Mouse (Mus musculus) spleen, adult 2 months (tissue): Measurements from ENCODE around the gene Gm20388. TPM values are rescaled to one million over a fixed set of nuclear protein-coding genes. Genes with fewer than 3 reads are reported as not detected.

Source experiments
- DNase-seq, 2 experiments: peaks; one replicate each; pipeline versions ENCODE4 v3.0.0 to v3.0.0-alpha.2; 2012 to 2021; ENCODE audit warnings: low spot score in 2 of 2, low read depth in 1 of 2
- H3K27ac ChIP-seq: fragments of 200-500 bp; 2 replicates; pipeline ENCODE4 v1.5.1; 2012; ENCODE audit warnings: low read length, inconsistent platforms; ENCODE audit not compliant: insufficient read depth
- H3K27me3 ChIP-seq: fragments of 200-500 bp; 2 replicates; pipeline ENCODE4 v1.6.1; 2012; ENCODE audit warnings: mild to moderate bottlenecking, moderate library complexity, low read length, inconsistent platforms; ENCODE audit not compliant: control insufficient read depth, insufficient read depth
- H3K36me3 ChIP-seq: fragments of 200-500 bp; 2 replicates; pipeline ENCODE4 v1.6.1; 2012; ENCODE audit warnings: mild to moderate bottlenecking, low read length, inconsistent platforms; ENCODE audit not compliant: control insufficient read depth, insufficient read depth
- H3K4me1 ChIP-seq: fragments of 200-500 bp; 2 replicates; pipeline ENCODE4 v1.6.1; 2011; ENCODE audit warnings: inconsistent platforms; ENCODE audit not compliant: control insufficient read depth, insufficient read depth, insufficient read length
- H3K4me3 ChIP-seq: fragments of 200-500 bp; 2 replicates; pipeline ENCODE4 v1.5.1; 2011; ENCODE audit warnings: mild to moderate bottlenecking, inconsistent platforms; ENCODE audit not compliant: insufficient read depth, insufficient read length; ENCODE audit errors: extremely low read depth
- CTCF ChIP-seq: fragments of 200-500 bp; IDR thresholded peaks from 2 replicates; pipeline ENCODE4 v1.5.1; 2011; ENCODE audit warnings: mild to moderate bottlenecking, inconsistent platforms; ENCODE audit not compliant: insufficient read depth, insufficient read length, insufficient replicate concordance; ENCODE audit errors: extremely low read depth
- POLR2A ChIP-seq: fragments of 200-500 bp; IDR thresholded peaks from 2 replicates; pipeline ENCODE4 v1.6.1; 2011; ENCODE audit warnings: low read depth, low read length, inconsistent platforms
- WGBS: fragments of 180-500 bp; shearing (Covaris S2); methylation state at CpG from one replicate; pipeline ENCODE4 v1.1.7; 2018; 5-methylcytosine and 5-hydroxymethylcytosine counted together
- polyA plus RNA-seq: library from polyadenylated mRNA; depleted of rRNA; stranded (reverse); fragments of >200 nt; gene quantifications from 2 replicates; pipeline ENCODE4 v1.2.3, GENCODE M21; 2012

Gene Gm20388
- polyA plus RNA-seq, 1 experiment: 26.1 TPM

DNA sequence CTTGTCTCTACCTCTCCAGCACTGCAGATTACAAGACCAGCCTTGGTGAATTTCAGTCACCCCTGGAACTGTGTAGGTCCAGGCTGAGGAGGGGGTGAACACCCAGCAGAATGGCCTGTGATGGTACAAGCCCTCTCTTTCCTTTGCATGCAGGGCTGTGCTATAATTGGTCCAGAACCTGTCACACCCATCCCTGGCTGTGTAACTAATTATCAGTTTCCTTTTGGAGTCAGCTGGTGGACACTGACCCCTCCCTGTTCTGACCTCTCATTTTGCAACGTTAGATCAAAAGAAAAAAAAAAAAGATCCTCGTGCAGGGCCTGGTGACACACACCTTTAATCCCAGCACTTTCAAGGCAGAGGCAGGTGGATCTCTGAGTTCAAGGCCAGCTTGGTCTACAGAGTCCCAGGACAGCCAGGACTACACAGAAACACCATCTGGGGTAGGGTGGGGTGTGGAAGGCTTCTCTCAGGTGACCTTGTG is 2032.5 kb downstream of the Gm20388 start:
- WGBS: 43% methylated on average over 2 of the region's 2 CpGs
- no peak overlapping the region for H3K4me3 ChIP-seq
- no peak overlapping the region for H3K27ac ChIP-seq
- no peak for TF ChIP-seq POLR2A
- no peak for TF ChIP-seq CTCF
- DNase-seq: no peak
- H3K4me1 ChIP-seq: peaks cover 4% of the 10 kb centered on the region; the same call in 1 of the 2 replicates
- H3K27me3 ChIP-seq: no peaks in the 10 kb centered on the region
- no peaks in the 10 kb centered on the region for H3K36me3 ChIP-seq

DNA sequence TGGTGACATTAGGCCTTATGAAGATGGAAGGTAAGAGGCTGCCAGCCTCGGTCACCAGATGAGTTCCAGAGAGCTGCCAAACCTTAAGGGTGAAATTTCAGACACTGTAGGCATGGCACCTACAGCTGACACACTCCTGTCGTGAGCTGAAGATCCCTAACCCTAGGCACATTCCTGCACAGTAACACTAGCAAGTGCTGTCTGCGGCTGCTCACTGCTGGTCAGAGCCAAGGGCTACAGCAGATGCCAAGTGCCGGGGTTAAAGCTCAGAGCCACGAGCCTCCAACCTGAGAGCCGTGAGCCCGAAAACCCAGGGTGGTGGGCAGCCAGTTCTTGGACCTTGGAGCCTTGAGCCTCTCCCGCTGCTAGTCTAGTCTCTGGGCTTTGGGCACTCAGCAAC is 2033.1 kb downstream of the Gm20388 start:
- no peak overlapping the region for H3K4me3 ChIP-seq
- whole genome bisulfite sequencing: 87% methylated on average over 8 of the region's 8 CpGs

DNA sequence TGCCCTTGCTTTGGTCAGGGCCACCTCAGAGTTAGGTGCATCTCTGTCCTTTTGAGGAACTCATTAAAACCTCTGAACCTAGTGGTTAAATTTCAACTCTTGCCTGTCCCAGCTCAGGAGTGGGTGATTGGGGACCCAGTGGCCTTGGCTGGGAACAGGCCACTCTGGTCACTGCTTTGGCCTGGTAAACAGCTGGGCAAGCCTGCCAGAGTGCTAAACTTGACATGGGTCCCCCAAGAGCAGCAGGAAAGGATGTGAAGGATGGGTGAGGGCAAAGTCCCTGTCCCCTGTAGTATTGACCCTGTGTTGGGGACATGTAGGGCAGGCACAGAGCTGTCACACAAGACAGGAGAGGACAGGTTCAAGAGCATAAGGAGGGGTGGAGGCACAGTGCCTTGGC is 2034.2 kb downstream of the Gm20388 start, which contains the start of gene Car5a:
TSS of gene Car5a (minus strand) at position 74 of the 400 bp plus-strand sequence.
- Histone ChIP-seq H3K4me3 (no peak within 1 kb of the TSS), H3K36me3 (no peaks in the 10 kb centered on the region), H3K27ac (no peak within 1 kb of the TSS), H3K27me3 (no peaks in the 10 kb centered on the region), H3K4me1 (peaks cover 10% of the 10 kb centered on the region; the same call in 1 of the 2 replicates)
- DNase-seq: no peak
- no peak for TF ChIP-seq POLR2A
- TF ChIP-seq CTCF: no peak

More for the DNA sequence above, 2033.1 kb downstream of the Gm20388 start:
- Histone ChIP-seq H3K4me1 (peaks cover 10% of the 10 kb centered on the region; the same call in 1 of the 2 replicates), H3K36me3 (no peaks in the 10 kb centered on the region), H3K27ac (no peak overlapping the region), H3K27me3 (no peaks in the 10 kb centered on the region)
- DNase-seq: no peak
- no peak for TF ChIP-seq CTCF
- no peak for TF ChIP-seq POLR2A

DNA sequence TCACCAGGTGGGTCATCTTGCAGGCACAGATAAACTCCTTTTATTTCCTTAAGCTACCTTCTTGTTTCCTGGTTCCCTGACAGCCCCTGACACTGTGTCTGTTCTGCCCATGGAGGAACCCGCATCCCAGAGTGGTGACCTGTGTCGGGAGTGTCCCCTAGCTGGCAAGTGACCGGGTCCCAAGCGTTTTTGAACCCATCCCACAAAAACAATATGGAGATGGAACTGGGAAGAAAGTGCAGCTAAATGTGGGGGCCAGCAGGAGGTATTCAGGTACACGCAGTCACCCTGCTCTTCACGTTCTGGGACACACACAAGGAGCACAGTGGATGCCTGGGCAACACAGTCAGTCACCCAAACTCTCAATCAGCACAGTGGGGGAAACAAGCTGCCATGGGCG is 2035.7 kb downstream of the Gm20388 start:
- Histone ChIP-seq H3K36me3 (no peaks in the 10 kb centered on the region), H3K27ac (no peak overlapping the region), H3K4me3 (no peak overlapping the region), H3K4me1 (peaks cover 12% of the 10 kb centered on the region; the same call in 1 of the 2 replicates), H3K27me3 (no peaks in the 10 kb centered on the region)
- WGBS: 90% methylated on average over 7 of the region's 7 CpGs
- no peak for TF ChIP-seq CTCF
- no peak for TF ChIP-seq POLR2A
- DNase-seq: no peak

DNA sequence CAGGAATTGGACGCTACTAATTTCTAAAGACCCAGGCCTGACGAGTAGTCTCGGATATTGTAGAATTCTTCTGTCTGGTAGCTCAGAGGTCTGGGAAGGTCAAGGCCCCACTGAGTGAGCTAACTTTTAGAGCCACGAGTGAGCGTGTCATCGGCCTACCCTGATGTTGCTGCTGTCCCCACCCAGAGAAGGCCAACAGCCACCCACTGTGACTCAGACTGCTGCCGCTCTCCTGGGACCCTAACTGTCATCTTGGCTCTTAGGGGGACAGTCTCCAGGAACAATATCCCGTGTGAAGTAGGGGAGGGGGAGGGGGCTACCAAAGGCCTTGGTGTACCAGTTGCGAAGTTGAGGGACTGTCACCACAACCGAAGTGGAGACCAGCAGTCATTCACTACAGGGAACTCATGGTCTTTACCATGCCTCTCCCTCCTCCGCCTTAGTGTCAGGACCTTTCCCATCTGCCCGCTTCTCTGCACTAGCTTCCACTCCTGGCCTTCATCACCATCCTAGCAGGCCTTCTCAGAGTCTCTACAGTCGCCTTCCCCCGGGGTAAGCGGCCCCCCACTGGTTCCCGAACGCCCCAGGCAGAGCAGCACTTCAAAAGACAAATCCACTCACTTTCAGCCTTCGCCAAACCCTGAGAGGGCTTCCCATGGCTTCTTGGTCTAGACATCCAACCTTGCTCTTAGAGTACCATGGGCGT is 2036.6 kb downstream of the Gm20388 start:
- Histone ChIP-seq H3K27ac (peak overlapping the region; percentile 41; the same call in 1 of the 2 replicates), H3K27me3 (no peaks in the 10 kb centered on the region), H3K36me3 (no peaks in the 10 kb centered on the region), H3K4me1 (peaks cover 13% of the 10 kb centered on the region; the same call in 1 of the 2 replicates), H3K4me3 (peak overlapping the region; percentile 63; the same call in 1 of the 2 replicates)
- 44% methylated on average over 19 of the region's 19 CpGs for WGBS
- TF ChIP-seq POLR2A (no peak), CTCF (no peak)
- no peak for DNase-seq

DNA sequence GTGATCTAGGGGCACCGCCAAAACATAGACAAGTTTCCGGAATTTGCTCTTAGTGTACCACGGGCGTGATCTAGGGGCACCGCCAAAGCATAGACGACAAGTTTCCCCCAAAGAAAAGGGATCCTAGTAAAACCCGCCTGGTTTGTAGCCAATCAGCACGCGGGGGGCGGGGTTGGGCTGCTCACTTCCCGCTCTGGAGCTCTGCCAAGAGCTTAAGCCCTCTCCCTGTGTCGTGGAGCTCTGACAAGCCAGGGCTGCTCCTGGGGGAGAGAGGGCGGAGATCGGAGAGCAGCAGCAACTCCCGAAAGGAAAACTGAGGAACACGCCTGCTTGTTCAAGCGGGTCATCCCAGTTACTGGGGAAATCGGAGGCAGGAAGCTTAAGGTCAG is 2037.1 kb downstream of the Gm20388 start:
- H3K4me1 ChIP-seq: peaks cover 18% of the 10 kb centered on the region; the same call in 1 of the 2 replicates
- no peaks in the 10 kb centered on the region for H3K36me3 ChIP-seq
- peak overlapping the region; percentile 63 for H3K4me3 ChIP-seq
- no peak for TF ChIP-seq POLR2A
- WGBS: 1% methylated on average over 18 of the region's 18 CpGs
- no peaks in the 10 kb centered on the region for H3K27me3 ChIP-seq
- peak; percentile 45 to 82 for DNase-seq
- peak overlapping the region; percentile 41; the same call in 1 of the 2 replicates for H3K27ac ChIP-seq

DNA sequence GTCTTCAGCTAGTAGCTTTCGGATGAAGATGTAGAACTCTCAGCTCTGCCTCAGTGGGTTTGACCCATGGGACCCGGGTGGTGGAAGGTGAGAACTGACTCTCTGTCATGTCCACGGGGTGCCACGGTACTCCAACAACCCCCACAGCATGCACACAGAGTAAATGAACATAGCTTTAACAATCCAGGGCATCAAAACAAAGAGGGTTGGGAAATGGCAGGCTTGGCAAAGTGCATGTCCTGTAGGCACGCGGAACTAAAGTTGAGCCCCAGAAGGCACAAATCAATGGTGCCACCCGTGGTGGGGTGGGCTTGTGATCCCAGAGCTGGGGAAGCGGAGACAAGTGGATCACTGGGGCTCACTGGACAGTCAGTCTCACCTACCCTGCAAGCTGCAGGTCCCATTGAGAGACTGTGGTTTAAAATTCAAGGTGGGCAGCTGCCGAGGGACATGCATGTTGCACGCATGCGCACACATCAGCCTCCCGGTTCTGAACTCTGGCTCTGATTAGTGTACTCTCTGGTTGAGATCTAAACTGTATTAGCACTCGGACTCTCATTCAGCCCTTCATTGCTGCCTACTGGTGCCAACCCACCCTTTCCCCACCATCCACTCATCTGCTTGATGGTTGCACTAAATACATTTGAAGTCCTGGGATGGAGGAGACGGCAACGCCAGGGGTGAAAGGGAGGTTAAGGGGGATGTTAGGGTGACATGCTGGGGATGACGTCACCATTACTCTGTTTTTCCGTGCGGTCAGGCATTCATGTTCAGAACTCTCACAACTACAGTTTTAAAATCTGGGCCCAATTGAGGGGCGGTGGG is 2037.9 kb downstream of the Gm20388 start:
- H3K4me1 ChIP-seq: peaks cover 20% of the 10 kb centered on the region; the same call in 1 of the 2 replicates
- TF ChIP-seq CTCF: no peak
- TF ChIP-seq POLR2A: no peak
- H3K27me3 ChIP-seq: no peaks in the 10 kb centered on the region
- no peaks in the 10 kb centered on the region for H3K36me3 ChIP-seq
- peak overlapping the region; percentile 63 for H3K4me3 ChIP-seq
- H3K27ac ChIP-seq: peak overlapping the region; percentile 42; the same call in 1 of the 2 replicates
- 53% methylated on average over 19 of the region's 19 CpGs for WGBS
- DNase-seq: peak in 1 of 2 experiments; percentile 14
